Mouse (Mus musculus) embryonic facial prominence, embryonic 11.5 days (tissue): ENCODE data around the gene Rflnb. TPM values are rescaled to one million over a fixed set of nuclear protein-coding genes. Genes with fewer than 3 reads are reported as not detected.
A peak's percentile ranks its signal among the peaks of the same experiment; 100 is the strongest.

Experiments
- ATAC-seq: fragments of 200-750 bp; cut with Nextera tagmentation; replicated peaks from 2 replicates; pipeline ENCODE4 v1.8.0; 2017; ENCODE audit warnings: low read depth; ENCODE audit not compliant: insufficient number of reproducible peaks, low FRiP score, low TSS enrichment
- DNase-seq: peaks from one replicate; pipeline ENCODE4 v3.0.0-alpha.2; 2015; ENCODE audit warnings: low spot score
- H3K27ac ChIP-seq: fragments of 300-500 bp; sonication (generic); replicated peaks from 2 replicates; pipeline ENCODE4 v1.5.1; 2014; ENCODE audit warnings: mild to moderate bottlenecking, low read depth, low read length, control low read depth
- H3K27me3 ChIP-seq: fragments of 300-500 bp; sonication (generic); 2 replicates; pipeline ENCODE4 v1.6.1; 2014; ENCODE audit warnings: mild to moderate bottlenecking, low read length, moderate library complexity, mixed read lengths; ENCODE audit not compliant: control insufficient read depth, insufficient read depth
- H3K36me3 ChIP-seq: fragments of 300-500 bp; sonication (generic); replicated peaks from 2 replicates; pipeline ENCODE4 v1.6.1; 2014; ENCODE audit warnings: low read depth, mild to moderate bottlenecking, low read length, moderate library complexity, mixed read lengths; ENCODE audit not compliant: control insufficient read depth, insufficient read depth
- H3K4me1 ChIP-seq: fragments of 300-500 bp; sonication (generic); 2 replicates; pipeline ENCODE4 v1.6.1; 2014; ENCODE audit warnings: low read length, mixed read lengths; ENCODE audit not compliant: control insufficient read depth, insufficient read depth
- H3K4me2 ChIP-seq: fragments of 300-500 bp; sonication (generic); 2 replicates; pipeline ENCODE4 v1.6.1; 2014; ENCODE audit warnings: low read depth, mild to moderate bottlenecking, control low read depth, low read length, moderate library complexity
- H3K4me3 ChIP-seq: fragments of 300-500 bp; sonication (generic); 2 replicates; pipeline ENCODE4 v1.5.1; 2014; ENCODE audit warnings: low read depth, low read length, control low read depth
- H3K9ac ChIP-seq: fragments of 300-500 bp; sonication (generic); replicated peaks from 2 replicates; pipeline ENCODE4 v1.6.1; 2014; ENCODE audit warnings: mild to moderate bottlenecking, control low read depth, low read length
- H3K9me3 ChIP-seq: fragments of 300-500 bp; sonication (generic); replicated peaks from 2 replicates; pipeline ENCODE4 v1.6.1; 2016; ENCODE audit warnings: mild to moderate bottlenecking, low read length, inconsistent platforms, mixed read lengths; ENCODE audit not compliant: control insufficient read depth
- WGBS: fragments of 180-500 bp; shearing (Covaris S2); extraction: QIAGEN DNeasy Blood & Tissue Kit; methylation state at CpG from one replicate; pipeline ENCODE4 v1.1.7; 2014; 5-methylcytosine and 5-hydroxymethylcytosine counted together
- polyA plus RNA-seq: library from polyadenylated mRNA; unstranded; fragments of >200 nt; fragmentation: Nextera tagmentation; extraction: Ambion mirVana; gene quantifications from 2 replicates; pipeline ENCODE4 v1.2.1, GENCODE M21; 2014

Rflnb gene
- polyA plus RNA-seq, 1 experiment from 2014 or later = 34.7 TPM

DNA sequence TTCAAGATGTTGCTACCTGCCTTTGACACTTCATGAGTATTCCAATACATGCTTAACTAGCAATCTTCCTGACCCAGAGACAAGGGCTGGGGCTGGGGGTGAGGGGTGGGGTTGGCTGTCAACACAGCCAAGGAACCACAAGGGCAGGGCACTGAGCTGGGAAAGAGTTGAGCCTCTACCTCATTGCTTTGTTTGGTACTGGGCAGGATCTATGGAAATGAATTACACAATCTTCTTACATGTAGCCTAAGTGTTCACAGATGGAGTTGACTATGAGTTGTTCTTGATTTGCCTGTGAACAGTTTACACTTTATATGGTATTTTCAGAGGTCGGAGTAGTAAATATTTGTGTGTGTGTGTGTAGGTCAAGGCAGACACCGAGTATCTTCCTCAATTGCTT is 33.3 kb upstream of the Rflnb start:
- Histone ChIP-seq H3K27me3 (no peaks in the 10 kb centered on the region), H3K27ac (no peak overlapping the region), H3K4me2 (no peak overlapping the region), H3K4me3 (no peak overlapping the region), H3K9ac (no peak overlapping the region), H3K36me3 (no peaks in the 10 kb centered on the region), H3K9me3 (no peaks in the 10 kb centered on the region), H3K4me1 (peaks cover 6% of the 10 kb centered on the region)
- DNase-seq (no peak), ATAC-seq (no peak)
- 83% methylated on average over 2 of the region's 2 CpGs for WGBS

GRCm38 (mm10) chr11:76059971-76060370 is 32.4 kb upstream of the Rflnb start:
- DNase-seq (peak; percentile 45), ATAC-seq (0 out of 2 replicates have a peak, but pooled peaks have one; percentile 23)
- Histone ChIP-seq H3K9ac (no peak overlapping the region), H3K4me3 (no peak overlapping the region), H3K36me3 (no peaks in the 10 kb centered on the region), H3K4me2 (no peak overlapping the region), H3K27me3 (no peaks in the 10 kb centered on the region), H3K4me1 (peaks cover 6% of the 10 kb centered on the region), H3K27ac (peak overlapping the region; percentile 52; the same call in 1 of the 2 replicates), H3K9me3 (no peaks in the 10 kb centered on the region)
- WGBS = 36% methylated on average over 7 of the region's 7 CpGs

GRCm38 (mm10) chr11:76056487-76056886 is 28.9 kb upstream of the Rflnb start:
- no peak overlapping the region for H3K4me3 ChIP-seq
- no peak overlapping the region for H3K27ac ChIP-seq
- ATAC-seq (no peak), DNase-seq (peak; percentile 25)
- no peaks in the 10 kb centered on the region for H3K27me3 ChIP-seq
- no peak overlapping the region for H3K9ac ChIP-seq
- WGBS = 29% methylated on average over 3 of the region's 3 CpGs
- H3K4me2 ChIP-seq = no peak overlapping the region
- no peaks in the 10 kb centered on the region for H3K36me3 ChIP-seq
- peaks cover 6% of the 10 kb centered on the region for H3K4me1 ChIP-seq
- no peaks in the 10 kb centered on the region for H3K9me3 ChIP-seq

- ATAC-seq (no peak), DNase-seq (no peak)
- no peaks in the 10 kb centered on the region for H3K27me3 ChIP-seq
- no peaks in the 10 kb centered on the region for H3K9me3 ChIP-seq
- no peak overlapping the region for H3K4me3 ChIP-seq
- 90% methylated on average over 5 of the region's 5 CpGs for WGBS
- H3K4me1 ChIP-seq = no peaks in the 10 kb centered on the region
- no peak overlapping the region for H3K4me2 ChIP-seq
- H3K9ac ChIP-seq = no peak overlapping the region
- no peaks in the 10 kb centered on the region for H3K36me3 ChIP-seq
- H3K27ac ChIP-seq = no peak overlapping the region
Observed at GRCm38 (mm10) chr11:76052496-76052895, 24.9 kb upstream of the Rflnb start.

GRCm38 (mm10) chr11:76050967-76051512 is 23.5 kb upstream of the Rflnb start:
- no peak overlapping the region for H3K27ac ChIP-seq
- H3K27me3 ChIP-seq = no peaks in the 10 kb centered on the region
- DNase-seq (peak; percentile 18), ATAC-seq (no peak)
- H3K4me3 ChIP-seq = no peak overlapping the region
- no peaks in the 10 kb centered on the region for H3K4me1 ChIP-seq
- H3K36me3 ChIP-seq = no peaks in the 10 kb centered on the region
- H3K9ac ChIP-seq = no peak overlapping the region
- H3K4me2 ChIP-seq = no peak overlapping the region
- H3K9me3 ChIP-seq = no peaks in the 10 kb centered on the region
- 44% methylated on average over 5 of the region's 5 CpGs for WGBS

DNA sequence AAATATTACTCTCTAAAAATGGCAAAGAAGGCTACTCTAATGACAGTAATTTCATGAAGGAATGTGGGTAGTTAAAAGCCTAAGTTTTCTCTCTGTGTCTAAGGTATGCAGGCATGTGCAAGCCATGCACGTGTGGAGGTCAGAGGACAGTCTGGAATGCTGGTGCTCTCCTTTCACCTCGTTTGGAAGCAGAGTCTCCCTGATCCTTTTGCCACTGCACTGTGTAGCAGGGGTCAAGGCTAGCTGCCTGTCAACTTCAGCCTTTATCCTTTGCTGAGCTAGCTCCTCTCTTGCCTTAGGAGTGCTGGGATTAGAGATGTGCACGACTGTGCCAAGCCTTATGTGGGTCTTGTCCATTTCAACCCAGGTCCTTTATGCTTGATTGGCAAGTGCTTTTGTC is 22.9 kb upstream of the Rflnb start:
- no peak overlapping the region for H3K27ac ChIP-seq
- H3K4me3 ChIP-seq = no peak overlapping the region
- no peak for DNase-seq
- H3K4me1 ChIP-seq = no peaks in the 10 kb centered on the region
- no peak overlapping the region for H3K9ac ChIP-seq
- H3K9me3 ChIP-seq = no peaks in the 10 kb centered on the region
- no peak overlapping the region for H3K4me2 ChIP-seq
- H3K36me3 ChIP-seq = no peaks in the 10 kb centered on the region
- WGBS = 34% methylated on average over 3 of the region's 3 CpGs
- ATAC-seq = no peak
- no peaks in the 10 kb centered on the region for H3K27me3 ChIP-seq

DNA sequence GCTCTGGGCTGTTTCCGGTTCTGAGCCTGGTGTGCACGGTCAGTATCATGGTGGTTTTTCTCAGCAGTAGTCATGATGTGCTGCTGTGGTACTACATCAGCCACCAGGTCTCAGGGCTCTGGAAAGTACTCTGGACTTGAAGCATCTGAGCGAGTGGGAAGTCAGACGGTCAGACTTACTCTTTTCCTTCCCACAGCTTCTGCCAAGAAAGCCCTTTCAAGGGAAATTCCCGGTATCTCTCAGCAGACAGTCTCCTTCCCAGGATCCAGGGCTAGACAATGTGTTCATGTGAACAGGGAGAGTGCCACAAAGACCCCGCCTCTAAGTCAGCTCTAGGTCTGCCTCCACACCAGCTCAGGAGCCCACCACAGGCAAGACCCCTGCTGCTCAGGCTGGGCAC is 17.8 kb upstream of the Rflnb start:
- Histone ChIP-seq H3K27ac (no peak overlapping the region), H3K27me3 (no peaks in the 10 kb centered on the region), H3K4me1 (peaks cover 3% of the 10 kb centered on the region; the same call in 1 of the 2 replicates), H3K9ac (no peak overlapping the region), H3K4me2 (no peak overlapping the region), H3K4me3 (no peak overlapping the region), H3K36me3 (no peaks in the 10 kb centered on the region), H3K9me3 (no peaks in the 10 kb centered on the region)
- DNase-seq (no peak), ATAC-seq (no peak)
- WGBS = 85% methylated on average over 6 of the region's 6 CpGs

GRCm38 (mm10) chr11:76044468-76044867 is 16.9 kb upstream of the Rflnb start:
- Histone ChIP-seq H3K9ac (no peak overlapping the region), H3K27ac (no peak overlapping the region), H3K9me3 (no peaks in the 10 kb centered on the region), H3K4me1 (peaks cover 3% of the 10 kb centered on the region; the same call in 1 of the 2 replicates), H3K36me3 (no peaks in the 10 kb centered on the region), H3K4me2 (no peak overlapping the region), H3K27me3 (no peaks in the 10 kb centered on the region), H3K4me3 (no peak overlapping the region)
- 81% methylated on average over 6 of the region's 6 CpGs for WGBS
- DNase-seq = no peak
- peak; percentile 48; the same call in 1 of the 2 replicates for ATAC-seq
